Mouse (Mus musculus): ENCODE results near the gene Rragd. TPM values are rescaled to one million over a fixed set of nuclear protein-coding genes. Genes with fewer than 3 reads are reported as not detected.

The Rragd gene
- polyA plus RNA-seq (2015; fragmentation: Nextera tagmentation; extraction: Ambion mirVana) = 40.9 and 43.3 TPM in 2 replicates

GRCm38 (mm10) chr4:32982716-32983175 lies at the start of gene Rragd:
TSS of gene Rragd (plus strand) at chr4:32983037.
- H3K9ac ChIP-seq = peak within 1 kb of the TSS; percentile 94
- peak within 1 kb of the TSS; percentile 93 for H3K4me3 ChIP-seq
- H3K4me1 ChIP-seq = peaks cover 47% of the 10 kb centered on the region
- peak; percentile 43 for ATAC-seq (ENCODE audit: extremely low read depth, insufficient number of reproducible peaks, low FRiP score, low TSS enrichment)
- H3K36me3 ChIP-seq = no peaks in the 10 kb centered on the region
- peak within 1 kb of the TSS; percentile 89 for H3K4me2 ChIP-seq
- H3K27ac ChIP-seq (replicated peaks) = peak within 1 kb of the TSS; percentile 88
- WGBS = under 1% methylated on average over 18 of the region's 18 CpGs
- 0 out of 2 replicates have a peak, but pooled peaks cover 7% of the 10 kb centered on the region for H3K9me3 ChIP-seq
- H3K27me3 ChIP-seq (replicated peaks) = 0 out of 2 replicates have a peak, but pooled peaks cover 5% of the 10 kb centered on the region

GRCm38 (mm10) chr4:32936762-32937341 lies 46.0 kb upstream of the Rragd start:
- H3K4me2 ChIP-seq = peak overlapping the region; percentile 61

DNA sequence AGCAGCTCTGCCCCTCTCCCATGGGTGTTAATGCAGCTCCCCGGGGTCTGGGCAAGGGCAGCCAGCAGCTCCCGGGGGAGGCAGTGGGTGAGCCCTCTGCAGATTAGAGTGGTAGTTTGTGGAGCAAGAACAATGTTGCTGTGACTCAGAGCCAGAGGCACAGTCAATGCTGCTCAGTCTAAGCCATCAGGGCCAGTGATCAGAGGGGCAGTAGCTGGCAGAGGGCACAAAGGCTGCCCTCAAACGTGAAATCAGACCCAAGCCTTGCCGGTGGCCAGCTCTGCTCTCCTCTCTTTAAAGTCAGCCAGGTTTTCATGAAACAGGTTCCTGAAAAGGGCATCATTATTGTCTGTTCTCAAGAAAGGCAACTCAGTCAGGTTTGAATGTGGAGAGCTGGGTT lies 43.3 kb upstream of the Rragd start:
- 39% methylated on average over 4 of the region's 4 CpGs for WGBS
- Histone ChIP-seq H3K4me2 (no peak overlapping the region), H3K4me3 (no peak overlapping the region), H3K27me3 (replicated peaks) (no peaks in the 10 kb centered on the region), H3K36me3 (no peaks in the 10 kb centered on the region), H3K9ac (no peak overlapping the region), H3K4me1 (peaks cover 15% of the 10 kb centered on the region), H3K27ac (replicated peaks) (no peak overlapping the region), H3K9me3 (no peaks in the 10 kb centered on the region)
- no peak for ATAC-seq (ENCODE audit: extremely low read depth, insufficient number of reproducible peaks, low FRiP score, low TSS enrichment)

More at GRCm38 (mm10) chr4:32936762-32937341, 46.0 kb upstream of the Rragd start:
- peak overlapping the region; percentile 74 for H3K27ac ChIP-seq (replicated peaks)
- H3K27me3 ChIP-seq (replicated peaks) = no peaks in the 10 kb centered on the region
- peaks cover 20% of the 10 kb centered on the region for H3K4me1 ChIP-seq
- peak overlapping the region; percentile 59 for H3K9ac ChIP-seq
- no peaks in the 10 kb centered on the region for H3K36me3 ChIP-seq
- 13% methylated on average over 9 of the region's 9 CpGs for WGBS
- no peaks in the 10 kb centered on the region for H3K9me3 ChIP-seq
- H3K4me3 ChIP-seq = peak overlapping the region; percentile 21; the same call in 1 of the 2 replicates
- no peak for ATAC-seq (ENCODE audit: extremely low read depth, insufficient number of reproducible peaks, low FRiP score, low TSS enrichment)

DNA sequence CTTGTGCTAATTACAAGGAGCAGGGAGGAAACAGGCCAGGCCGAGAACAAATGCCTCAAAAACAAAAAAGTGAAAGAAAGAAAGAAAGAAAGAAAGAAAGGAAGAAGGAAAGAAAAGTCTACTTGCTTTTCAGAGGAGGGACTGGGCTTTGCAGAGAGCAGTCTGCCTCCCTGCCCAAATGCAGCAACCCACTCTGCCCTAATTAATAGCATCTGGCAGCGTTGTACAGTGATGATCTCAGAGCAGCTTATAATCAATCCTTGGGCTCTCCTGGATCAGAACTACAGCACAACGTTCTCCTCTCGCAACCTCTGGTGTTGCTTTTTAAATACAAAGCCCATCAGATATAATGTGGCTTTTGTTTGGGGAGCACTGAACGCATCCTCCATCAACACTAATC lies 42.9 kb upstream of the Rragd start:
- ATAC-seq (ENCODE audit: extremely low read depth, insufficient number of reproducible peaks, low FRiP score, low TSS enrichment) = no peak
- H3K4me3 ChIP-seq = no peak overlapping the region
- peaks cover 15% of the 10 kb centered on the region for H3K4me1 ChIP-seq
- 73% methylated on average over 5 of the region's 5 CpGs for WGBS
- no peaks in the 10 kb centered on the region for H3K27me3 ChIP-seq (replicated peaks)
- H3K9me3 ChIP-seq = no peaks in the 10 kb centered on the region
- H3K4me2 ChIP-seq = no peak overlapping the region
- H3K36me3 ChIP-seq = no peaks in the 10 kb centered on the region
- H3K27ac ChIP-seq (replicated peaks) = no peak overlapping the region
- no peak overlapping the region for H3K9ac ChIP-seq

- Histone ChIP-seq H3K27me3 (replicated peaks) (no peaks in the 10 kb centered on the region), H3K27ac (replicated peaks) (no peak overlapping the region), H3K4me3 (no peak overlapping the region), H3K9ac (no peak overlapping the region), H3K4me2 (no peak overlapping the region), H3K9me3 (no peaks in the 10 kb centered on the region), H3K4me1 (peaks cover 14% of the 10 kb centered on the region), H3K36me3 (no peaks in the 10 kb centered on the region)
- WGBS = 73% methylated on average over 4 of the region's 4 CpGs
- no peak for ATAC-seq (ENCODE audit: extremely low read depth, insufficient number of reproducible peaks, low FRiP score, low TSS enrichment)
Observed at GRCm38 (mm10) chr4:32940984-32941383, 41.9 kb upstream of the Rragd start.

DNA sequence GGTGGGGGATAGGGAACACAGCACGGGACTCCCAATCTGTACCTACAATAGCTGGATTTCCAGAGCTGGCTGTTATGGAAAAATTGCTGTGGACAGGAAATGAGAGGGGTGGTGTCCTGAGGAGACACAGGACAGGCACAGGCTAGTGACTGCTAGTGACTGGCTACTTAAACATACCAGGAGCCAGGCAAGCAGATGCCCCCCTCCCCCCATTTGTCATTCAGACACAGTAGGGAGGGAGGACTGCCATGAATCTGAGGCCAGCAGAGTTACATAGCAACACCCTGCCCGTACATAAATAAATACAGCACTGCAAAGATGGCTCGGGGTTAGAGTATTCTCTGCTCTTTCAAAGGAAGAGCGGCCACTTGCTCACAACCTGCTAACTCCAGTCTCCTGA lies 35.2 kb upstream of the Rragd start:
- H3K27ac ChIP-seq (replicated peaks) = peak overlapping the region; percentile 32; the same call in 1 of the 2 replicates
- H3K4me2 ChIP-seq = peak overlapping the region; percentile 49
- H3K4me1 ChIP-seq = peaks cover 35% of the 10 kb centered on the region
- ATAC-seq (ENCODE audit: extremely low read depth, insufficient number of reproducible peaks, low FRiP score, low TSS enrichment) = no peak
- H3K27me3 ChIP-seq (replicated peaks) = peaks cover 10% of the 10 kb centered on the region
- no peaks in the 10 kb centered on the region for H3K36me3 ChIP-seq
- whole genome bisulfite sequencing = 20% methylated on average over 4 of the region's 4 CpGs
- H3K9me3 ChIP-seq = no peaks in the 10 kb centered on the region
- H3K9ac ChIP-seq = peak overlapping the region; percentile 28; the same call in 1 of the 2 replicates
- no peak overlapping the region for H3K4me3 ChIP-seq

- Histone ChIP-seq H3K27me3 (replicated peaks) (peaks cover 20% of the 10 kb centered on the region), H3K9ac (peak overlapping the region; percentile 16; the same call in 1 of the 2 replicates), H3K4me3 (0 out of 2 replicates have a peak overlapping the region, but pooled peaks have one; percentile 6), H3K4me1 (peaks cover 35% of the 10 kb centered on the region), H3K4me2 (peak overlapping the region; percentile 27), H3K27ac (replicated peaks) (no peak overlapping the region), H3K36me3 (no peaks in the 10 kb centered on the region), H3K9me3 (no peaks in the 10 kb centered on the region)
- 46% methylated on average over 10 of the region's 10 CpGs for WGBS
- no peak for ATAC-seq (ENCODE audit: extremely low read depth, insufficient number of reproducible peaks, low FRiP score, low TSS enrichment)
Observed at GRCm38 (mm10) chr4:32948696-32949095, 34.1 kb upstream of the Rragd start.

- Histone ChIP-seq H3K4me1 (peaks cover 35% of the 10 kb centered on the region), H3K9me3 (no peaks in the 10 kb centered on the region), H3K4me3 (peak within 1 kb of the TSS; percentile 86), H3K4me2 (peak within 1 kb of the TSS; percentile 94), H3K27ac (replicated peaks) (no peak within 1 kb of the TSS), H3K9ac (peak within 1 kb of the TSS; percentile 87), H3K27me3 (replicated peaks) (peaks cover 20% of the 10 kb centered on the region), H3K36me3 (no peaks in the 10 kb centered on the region)
- WGBS = under 1% methylated on average over 66 of the region's 66 CpGs
- ATAC-seq (ENCODE audit: extremely low read depth, insufficient number of reproducible peaks, low FRiP score, low TSS enrichment) = peak; percentile 91
Observed at GRCm38 (mm10) chr4:32950356-32951034, 32.3 kb upstream of the Rragd start, which contains the start of gene Ankrd6. TSS of gene Ankrd6 (minus strand) at chr4:32950841.

DNA sequence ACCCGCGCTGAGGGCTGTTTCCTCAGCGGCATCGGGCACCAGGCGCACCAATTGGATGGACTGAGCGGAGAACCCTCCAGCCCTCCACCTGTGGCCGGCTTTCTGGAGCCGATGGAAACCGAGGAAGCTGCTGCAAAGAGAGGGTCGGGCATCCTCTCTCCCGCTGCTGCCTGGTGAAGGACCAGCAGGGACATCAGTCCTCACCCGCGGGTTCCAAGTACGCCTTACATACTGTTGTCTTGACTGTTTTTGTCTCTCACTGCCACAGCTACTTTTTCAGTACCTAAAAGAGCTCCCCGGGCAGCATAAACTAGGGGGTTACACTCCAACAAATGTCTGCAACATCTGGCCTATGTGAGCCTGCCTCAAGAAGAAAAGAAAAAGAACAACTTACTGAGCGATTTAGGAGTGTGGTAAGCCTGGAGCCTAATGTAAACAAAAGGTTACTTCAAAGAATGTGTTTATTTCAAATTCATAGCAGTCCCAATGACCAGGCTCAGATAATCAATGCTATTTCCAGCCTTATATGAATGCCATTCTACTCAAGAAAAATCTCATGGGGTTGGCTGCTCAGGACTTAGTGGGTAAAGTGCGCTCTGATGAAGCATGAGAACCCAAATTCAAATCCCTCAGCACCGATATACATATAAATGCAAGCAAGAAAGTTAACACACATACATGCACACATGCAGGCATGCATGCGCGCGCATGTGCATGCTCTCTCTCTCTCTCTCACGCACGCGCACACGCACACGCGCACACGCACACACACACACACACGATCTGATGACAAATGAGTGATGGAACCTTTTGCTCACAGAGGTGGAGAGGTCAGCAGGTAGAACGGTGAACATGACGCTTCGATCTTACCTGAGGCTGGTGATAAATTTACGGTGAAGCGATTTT lies 31.5 kb upstream of the Rragd start:
- peaks cover 20% of the 10 kb centered on the region for H3K27me3 ChIP-seq (replicated peaks)
- no peak overlapping the region for H3K27ac ChIP-seq (replicated peaks)
- 7% methylated on average over 34 of the region's 34 CpGs for WGBS
- H3K4me2 ChIP-seq = peak overlapping the region; percentile 94
- peak overlapping the region; percentile 86 for H3K4me3 ChIP-seq
- no peak for ATAC-seq (ENCODE audit: extremely low read depth, insufficient number of reproducible peaks, low FRiP score, low TSS enrichment)
- H3K9me3 ChIP-seq = no peaks in the 10 kb centered on the region
- H3K36me3 ChIP-seq = no peaks in the 10 kb centered on the region
- peak overlapping the region; percentile 87 for H3K9ac ChIP-seq
- peaks cover 35% of the 10 kb centered on the region for H3K4me1 ChIP-seq

- 11% methylated on average over 7 of the region's 7 CpGs for WGBS
- H3K9ac ChIP-seq = no peak overlapping the region
- H3K4me1 ChIP-seq = peaks cover 30% of the 10 kb centered on the region
- ATAC-seq (ENCODE audit: extremely low read depth, insufficient number of reproducible peaks, low FRiP score, low TSS enrichment) = no peak
- H3K27me3 ChIP-seq (replicated peaks) = peaks cover 20% of the 10 kb centered on the region
- H3K36me3 ChIP-seq = no peaks in the 10 kb centered on the region
- H3K4me2 ChIP-seq = peak overlapping the region; percentile 94
- no peak overlapping the region for H3K27ac ChIP-seq (replicated peaks)
- 0 out of 2 replicates have a peak overlapping the region, but pooled peaks have one; percentile 86 for H3K4me3 ChIP-seq
- H3K9me3 ChIP-seq = no peaks in the 10 kb centered on the region
Observed at GRCm38 (mm10) chr4:32952681-32953080, 30.2 kb upstream of the Rragd start.

DNA sequence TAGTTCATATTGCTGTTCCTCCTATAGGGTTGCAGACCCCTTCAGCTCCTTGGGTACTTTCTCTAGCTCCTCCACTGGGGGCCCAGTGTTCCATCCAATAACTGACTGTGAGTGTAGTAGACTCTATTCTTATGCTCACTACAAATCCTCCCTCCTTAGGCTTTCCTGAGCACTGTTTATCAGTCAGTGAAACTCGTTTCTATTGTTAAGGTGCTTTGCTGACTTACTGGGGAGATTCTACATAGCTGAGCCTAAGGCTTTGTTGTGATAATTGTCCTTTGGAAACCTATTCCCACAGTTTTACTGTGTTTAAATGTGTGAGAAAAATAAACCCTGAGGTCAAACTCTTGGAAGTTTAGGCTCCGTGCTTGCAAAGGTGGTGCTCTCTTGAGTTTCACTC lies 26.4 kb upstream of the Rragd start:
- H3K9ac ChIP-seq = no peak overlapping the region
- 47% methylated on average over 2 of the region's 2 CpGs for WGBS
- H3K4me1 ChIP-seq = peaks cover 4% of the 10 kb centered on the region
- no peak overlapping the region for H3K27ac ChIP-seq (replicated peaks)
- no peak overlapping the region for H3K4me2 ChIP-seq
- no peaks in the 10 kb centered on the region for H3K9me3 ChIP-seq
- H3K4me3 ChIP-seq = no peak overlapping the region
- H3K36me3 ChIP-seq = no peaks in the 10 kb centered on the region
- peaks cover 14% of the 10 kb centered on the region for H3K27me3 ChIP-seq (replicated peaks)
- ATAC-seq (ENCODE audit: extremely low read depth, insufficient number of reproducible peaks, low FRiP score, low TSS enrichment) = no peak
